Mouse (Mus musculus): Measurements from ENCODE around the gene Stk39.

GRCm38 (mm10) chr2:68503202-68503601, 31.1 kb upstream of the Stk39 start:
- TF ChIP-seq POLR2A (IDR thresholded peaks at IDR 0.05; ENCODE audit: borderline replicate concordance, extremely low read depth, low read depth, low read length), result no peak
- no peak for TF ChIP-seq CTCF (IDR thresholded peaks at IDR 0.05; ENCODE audit: insufficient read depth, low read length)

Measured in lung, adult 2 months (tissue).